Mouse (Mus musculus) liver, postnatal 0 days (tissue): ENCODE results near the gene Rpain.

Experiments
- CTCF ChIP-seq: sonication (generic); IDR thresholded peaks from 2 replicates; pipeline ENCODE4 v1.5.1; 2016; ENCODE audit warnings: antibody characterized with exemption, low read depth
- EP300 ChIP-seq: IDR thresholded peaks from 2 replicates; pipeline ENCODE4 v1.6.1; 2016; ENCODE audit warnings: antibody characterized with exemption, low read depth, mild to moderate bottlenecking

DNA sequence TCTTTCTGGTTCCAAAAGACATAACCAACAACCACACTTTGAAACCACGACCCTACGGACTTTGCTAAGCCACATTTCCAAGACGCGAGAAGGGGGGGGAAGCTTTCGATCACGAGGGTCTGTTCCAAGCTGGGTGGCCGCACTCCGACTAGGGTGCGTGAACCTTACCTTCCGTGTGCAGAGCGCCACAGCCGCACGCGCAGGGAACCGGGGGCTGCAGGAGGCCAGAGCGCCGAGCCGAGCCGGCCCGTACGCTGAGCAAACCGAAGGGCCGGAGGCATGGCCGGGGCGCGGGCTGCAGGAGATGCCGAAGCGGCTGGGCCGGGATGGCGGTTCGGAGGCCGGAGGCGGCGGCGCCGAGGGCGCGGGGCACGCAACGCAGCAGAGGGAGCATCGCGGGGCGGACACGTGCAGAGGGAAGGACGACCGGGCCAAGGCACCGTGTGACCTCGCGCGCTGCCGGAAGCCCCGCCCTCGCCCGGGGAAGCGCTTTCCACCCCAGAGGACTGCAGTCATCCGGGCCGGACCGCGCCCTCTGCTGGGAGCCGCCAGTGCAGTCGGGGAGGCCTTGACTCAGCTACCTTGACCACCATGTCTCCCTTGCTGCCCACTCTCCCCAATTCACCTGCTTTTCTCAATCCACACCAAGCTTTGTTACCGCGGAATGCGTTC lies 12.7 kb downstream of the Rpain start, which contains the start of gene C1qbp:
- TF ChIP-seq CTCF, result peak; percentile 99
- no peak for TF ChIP-seq EP300
